Mouse (Mus musculus): ENCODE data around the gene Stxbp2. TPM values are rescaled to one million over a fixed set of nuclear protein-coding genes. Genes with fewer than 3 reads are reported as not detected.
A peak's percentile ranks its signal among the peaks of the same experiment; 100 is the strongest.

Stxbp2 gene
- polyA plus RNA-seq, 1 experiment from 2014 or later, result 61.9 TPM

GRCm38 (mm10) chr8:3606593-3606992 is 24.2 kb upstream of the Stxbp2 start:
- Histone ChIP-seq H3K9me3 (no peaks in the 10 kb centered on the region), H3K4me3 (no peak overlapping the region), H3K4me1 (no peaks in the 10 kb centered on the region), H3K36me3 (peaks cover 95% of the 10 kb centered on the region), H3K27ac (replicated peaks) (no peak overlapping the region), H3K4me2 (replicated peaks) (no peak overlapping the region), H3K27me3 (no peaks in the 10 kb centered on the region), H3K9ac (replicated peaks) (no peak overlapping the region)
- 88% methylated on average over 16 of the region's 16 CpGs for WGBS
- no peak for ATAC-seq (replicated peaks)

- peaks cover 94% of the 10 kb centered on the region for H3K36me3 ChIP-seq
- H3K27me3 ChIP-seq, result no peaks in the 10 kb centered on the region
- no peaks in the 10 kb centered on the region for H3K9me3 ChIP-seq
- H3K4me3 ChIP-seq, result no peak overlapping the region
- H3K4me2 ChIP-seq (replicated peaks), result no peak overlapping the region
- no peaks in the 10 kb centered on the region for H3K4me1 ChIP-seq
- H3K27ac ChIP-seq (replicated peaks), result no peak overlapping the region
- WGBS, result 91% methylated on average over 7 of the region's 7 CpGs
- ATAC-seq (replicated peaks), result no peak
- no peak overlapping the region for H3K9ac ChIP-seq (replicated peaks)
Observed at GRCm38 (mm10) chr8:3607822-3608221, 22.9 kb upstream of the Stxbp2 start.

GRCm38 (mm10) chr8:3609046-3609815 is 21.5 kb upstream of the Stxbp2 start:
- Histone ChIP-seq H3K9ac (replicated peaks) (no peak overlapping the region), H3K4me1 (no peaks in the 10 kb centered on the region), H3K36me3 (peaks cover 94% of the 10 kb centered on the region), H3K4me3 (no peak overlapping the region), H3K4me2 (replicated peaks) (no peak overlapping the region), H3K27ac (replicated peaks) (no peak overlapping the region), H3K27me3 (no peaks in the 10 kb centered on the region), H3K9me3 (no peaks in the 10 kb centered on the region)
- ATAC-seq (replicated peaks), result no peak
- 85% methylated on average over 12 of the region's 12 CpGs for WGBS

GRCm38 (mm10) chr8:3609816-3610150 is 21.0 kb upstream of the Stxbp2 start:
- Histone ChIP-seq H3K27ac (replicated peaks) (no peak overlapping the region), H3K9ac (replicated peaks) (no peak overlapping the region), H3K9me3 (no peaks in the 10 kb centered on the region), H3K4me3 (no peak overlapping the region), H3K4me1 (no peaks in the 10 kb centered on the region), H3K27me3 (no peaks in the 10 kb centered on the region), H3K36me3 (peaks cover 93% of the 10 kb centered on the region), H3K4me2 (replicated peaks) (no peak overlapping the region)
- WGBS, result 82% methylated on average over 6 of the region's 6 CpGs
- no peak for ATAC-seq (replicated peaks)

- H3K36me3 ChIP-seq, result peaks cover 20% of the 10 kb centered on the region
- H3K27me3 ChIP-seq, result no peaks in the 10 kb centered on the region
- H3K9me3 ChIP-seq, result no peaks in the 10 kb centered on the region
- peak within 1 kb of the TSS; percentile 88 for H3K4me2 ChIP-seq (replicated peaks)
- H3K27ac ChIP-seq (replicated peaks), result no peak within 1 kb of the TSS
- H3K9ac ChIP-seq (replicated peaks), result peak within 1 kb of the TSS; percentile 75
- peak; percentile 96 for ATAC-seq (replicated peaks)
- WGBS, result under 1% methylated on average over 37 of the region's 37 CpGs
- H3K4me3 ChIP-seq, result peak within 1 kb of the TSS; percentile 65
- H3K4me1 ChIP-seq, result peaks cover 22% of the 10 kb centered on the region
Observed at GRCm38 (mm10) chr8:3621199-3621970, 9.4 kb upstream of the Stxbp2 start, which contains the start of the genes Xab2 and Pet100. Xab2 (minus strand) TSS chr8:3621316. Pet100 (plus strand) TSS chr8:3621548.

- Histone ChIP-seq H3K9me3 (no peaks in the 10 kb centered on the region), H3K36me3 (peaks cover 14% of the 10 kb centered on the region), H3K27ac (replicated peaks) (no peak overlapping the region), H3K4me2 (replicated peaks) (peak overlapping the region; percentile 71), H3K4me1 (peaks cover 22% of the 10 kb centered on the region), H3K4me3 (peak overlapping the region; percentile 65), H3K27me3 (no peaks in the 10 kb centered on the region), H3K9ac (replicated peaks) (peak overlapping the region; percentile 75; the same call in 1 of the 2 replicates)
- 70% methylated on average over 8 of the region's 8 CpGs for WGBS
- no peak for ATAC-seq (replicated peaks)
Observed at GRCm38 (mm10) chr8:3622119-3622518, 8.6 kb upstream of the Stxbp2 start.

- Histone ChIP-seq H3K27me3 (no peaks in the 10 kb centered on the region), H3K36me3 (no peaks in the 10 kb centered on the region), H3K4me2 (replicated peaks) (no peak within 1 kb of the TSS), H3K9me3 (no peaks in the 10 kb centered on the region), H3K27ac (replicated peaks) (no peak within 1 kb of the TSS), H3K4me3 (no peak within 1 kb of the TSS), H3K9ac (replicated peaks) (no peak within 1 kb of the TSS), H3K4me1 (peaks cover 15% of the 10 kb centered on the region)
- ATAC-seq (replicated peaks), result no peak
- 63% methylated on average over 1 of the region's 1 CpGs for WGBS
Observed at GRCm38 (mm10) chr8:3625445-3625844, 5.3 kb upstream of the Stxbp2 start, which contains the start of gene Pcp2. Pcp2 (minus strand) TSS chr8:3625545.

- 72% methylated on average over 5 of the region's 5 CpGs for WGBS
- Histone ChIP-seq H3K27ac (replicated peaks) (no peak overlapping the region), H3K4me2 (replicated peaks) (no peak overlapping the region), H3K27me3 (no peaks in the 10 kb centered on the region), H3K4me3 (no peak overlapping the region), H3K36me3 (no peaks in the 10 kb centered on the region), H3K9ac (replicated peaks) (no peak overlapping the region), H3K4me1 (peaks cover 21% of the 10 kb centered on the region), H3K9me3 (no peaks in the 10 kb centered on the region)
- no peak for ATAC-seq (replicated peaks)
Observed at GRCm38 (mm10) chr8:3626971-3627370, 3.8 kb upstream of the Stxbp2 start.

- peaks cover 13% of the 10 kb centered on the region for H3K4me1 ChIP-seq
- H3K4me2 ChIP-seq (replicated peaks), result no peak overlapping the region
- no peak overlapping the region for H3K4me3 ChIP-seq
- no peaks in the 10 kb centered on the region for H3K27me3 ChIP-seq
- no peak for ATAC-seq (replicated peaks)
- H3K9me3 ChIP-seq, result no peaks in the 10 kb centered on the region
- H3K9ac ChIP-seq (replicated peaks), result no peak overlapping the region
- no peak overlapping the region for H3K27ac ChIP-seq (replicated peaks)
- no peaks in the 10 kb centered on the region for H3K36me3 ChIP-seq
- WGBS, result 29% methylated on average over 5 of the region's 5 CpGs
Observed at GRCm38 (mm10) chr8:3628014-3628413, 2.7 kb upstream of the Stxbp2 start.

GRCm38 (mm10) chr8:3631478-3631875 is 722 bp downstream of the Stxbp2 start:
- Histone ChIP-seq H3K4me2 (replicated peaks) (peak overlapping the region; percentile 70), H3K27me3 (no peaks in the 10 kb centered on the region), H3K27ac (replicated peaks) (no peak overlapping the region), H3K4me1 (peaks cover 13% of the 10 kb centered on the region), H3K36me3 (no peaks in the 10 kb centered on the region), H3K4me3 (peak overlapping the region; percentile 57), H3K9ac (replicated peaks) (peak overlapping the region; percentile 39), H3K9me3 (no peaks in the 10 kb centered on the region)
- 28% methylated on average over 8 of the region's 8 CpGs for WGBS
- no peak; the same call in 1 of the 2 replicates for ATAC-seq (replicated peaks)

- Histone ChIP-seq H3K9me3 (no peaks in the 10 kb centered on the region), H3K27ac (replicated peaks) (no peak overlapping the region), H3K27me3 (no peaks in the 10 kb centered on the region), H3K4me1 (no peaks in the 10 kb centered on the region), H3K4me2 (replicated peaks) (no peak overlapping the region), H3K9ac (replicated peaks) (no peak overlapping the region), H3K36me3 (no peaks in the 10 kb centered on the region), H3K4me3 (no peak overlapping the region)
- 24% methylated on average over 5 of the region's 5 CpGs for WGBS
- no peak for ATAC-seq (replicated peaks)
Observed at GRCm38 (mm10) chr8:3645804-3646203, 15.0 kb downstream of the Stxbp2 start.

GRCm38 (mm10) chr8:3646824-3647531 is 16.2 kb downstream of the Stxbp2 start:
- H3K27me3 ChIP-seq, result no peaks in the 10 kb centered on the region
- H3K4me2 ChIP-seq (replicated peaks), result no peak overlapping the region
- ATAC-seq (replicated peaks), result no peak
- H3K4me1 ChIP-seq, result no peaks in the 10 kb centered on the region
- H3K36me3 ChIP-seq, result no peaks in the 10 kb centered on the region
- H3K4me3 ChIP-seq, result no peak overlapping the region
- no peak overlapping the region for H3K9ac ChIP-seq (replicated peaks)
- 84% methylated on average over 6 of the region's 6 CpGs for WGBS
- no peak overlapping the region for H3K27ac ChIP-seq (replicated peaks)
- H3K9me3 ChIP-seq, result no peaks in the 10 kb centered on the region

All from forebrain, embryonic 15.5 days (tissue).